Mouse (Mus musculus) thymus, adult 2 months (tissue): Measurements from ENCODE around the gene Lilra5.

ENCODE experiments used
- CTCF ChIP-seq: fragments of 200-500 bp; IDR thresholded peaks from 2 replicates; pipeline ENCODE4 v1.5.1; 2012; ENCODE audit warnings: mild to moderate bottlenecking, control low read depth, low read length, moderate library complexity, borderline replicate concordance; ENCODE audit not compliant: control insufficient read depth, poor library complexity, insufficient read depth; ENCODE audit errors: extremely low read depth
- POLR2A ChIP-seq: fragments of 200-500 bp; IDR thresholded peaks from 2 replicates; pipeline ENCODE4 v1.6.1; 2012; ENCODE audit warnings: mild to moderate bottlenecking, low read length, control low read depth, moderate library complexity; ENCODE audit not compliant: control insufficient read depth, poor library complexity, insufficient read depth; ENCODE audit errors: extremely low read depth

GRCm38 (mm10) chr7:4237454-4237853, at the start of gene Lilra5:
- no peak for TF ChIP-seq CTCF
- TF ChIP-seq POLR2A, result no peak
